Mouse (Mus musculus): ENCODE measurements around the gene Fam196b.

DNA sequence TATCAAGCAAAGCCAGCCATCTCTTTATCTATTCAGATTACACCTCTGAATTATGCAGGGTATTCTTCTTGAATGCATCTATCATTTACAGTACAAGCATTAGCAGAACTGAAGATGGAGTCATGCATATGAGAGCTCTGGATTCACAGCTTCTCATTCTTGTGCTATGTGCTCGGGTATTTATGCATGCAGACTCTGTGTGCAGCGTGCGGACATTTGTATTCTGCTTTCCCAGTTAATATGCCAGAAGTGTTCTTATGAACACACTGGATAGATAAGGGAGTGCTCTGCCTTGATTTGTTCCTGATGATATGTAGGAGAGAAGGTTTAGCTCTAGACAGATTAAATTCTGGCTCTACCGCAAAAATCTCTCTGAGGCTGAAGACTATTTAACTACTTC lies 135.3 kb downstream of the Fam196b start:
- TF ChIP-seq POLR2A (IDR thresholded peaks at IDR 0.05; ENCODE audit: extremely low read depth, insufficient read depth, low read length) = no peak
- no peak for TF ChIP-seq CTCF (IDR thresholded peaks at IDR 0.05; ENCODE audit: extremely low read depth, insufficient read depth, low read length)
